ENCODE assay signal across 22 mouse cellular contexts in genomic region chr2:173247197-173247596, GRCm38 (mm10). TPM values are rescaled to one million over a fixed set of nuclear protein-coding genes. Genes with fewer than 3 reads are reported as not detected.
DNase-seq lines count a peak whose midpoint lies in the region; ATAC-seq and TF ChIP-seq lines count a peak whose summit lies in the region.
"Had no signal": no experiment of that assay in that cellular context is flagged by ENCODE, and none has a peak within 500 bp of the region (broad histone marks: within the 10 kb centered on the region; RNA-seq: fewer than 3 reads in every experiment).

No protein-coding gene starts in this region.

- peaks cover 55% of the 10 kb centered on the region for H3K27me3 ChIP-seq in hindbrain, embryonic 10.5 days (ENCODE audit: insufficient read depth, poor library complexity, severe bottlenecking)
- H3K27me3 ChIP-seq in hindbrain, embryonic 11.5 days (ENCODE audit: control insufficient read depth, insufficient read depth, low read length), result 0 out of 2 replicates have a peak, but pooled peaks cover 2% of the 10 kb centered on the region
- no peaks in the 10 kb centered on the region for H3K27me3 ChIP-seq in lung, embryonic 15.5 days
- H3K27me3 ChIP-seq in lung, postnatal 0 days (replicated peaks; ENCODE audit: insufficient read depth, low read length), result no peaks in the 10 kb centered on the region
- no peaks in the 10 kb centered on the region for H3K27me3 ChIP-seq in E14TG2a.4 (ENCODE audit: insufficient read depth, low read length)
- no peaks in the 10 kb centered on the region for H3K27me3 ChIP-seq in embryonic facial prominence, embryonic 13.5 days
- H3K27me3 ChIP-seq: CH12.LX; embryonic facial prominence, embryonic 15.5 days; limb, embryonic 15.5 days; Patski had no signal

- no peak for DNase-seq in hindbrain, embryonic 10.5 days (ENCODE audit: low spot score)
- no peak for DNase-seq in hindbrain, embryonic 11.5 days (ENCODE audit: low spot score)
- no peak for DNase-seq in lung, postnatal 0 days (ENCODE audit: low spot score)
- DNase-seq in frontal cortex, postnatal 14 days (ENCODE audit: low spot score in 2 of 2), result no peak
- DNase-seq: adrenal gland, postnatal 14 days; cerebellum, adult 18-20 months; gastrocnemius, postnatal 25 days; layer of hippocampus, adult 9-11 months; lung, adult 18-20 months had no signal

- ATAC-seq in hindbrain, embryonic 11.5 days (ENCODE audit: low FRiP score), result no peak
- ATAC-seq in lung, embryonic 15.5 days (ENCODE audit: borderline replicate concordance, extremely low read depth, low FRiP score, low TSS enrichment), result peak; percentile 41; the same call in 1 of the 2 replicates
- ATAC-seq in lung, postnatal 0 days, result no peak
- no peak for ATAC-seq in embryonic facial prominence, embryonic 13.5 days (ENCODE audit: insufficient number of reproducible peaks, insufficient read depth, low FRiP score, low TSS enrichment, low read depth)
- ATAC-seq in granulocyte monocyte progenitor cell, adult 5-6 weeks (replicated peaks; ENCODE audit: poor library complexity, severe bottlenecking), result no peak
- ATAC-seq: activated CD4-positive, CD25-positive, alpha-beta regulatory T cell, adult 4 months; hindbrain, postnatal 0 days; Patski had no signal

- H3K9ac ChIP-seq in hindbrain, embryonic 11.5 days (ENCODE audit: low read depth, low read length), result no peak overlapping the region
- H3K9ac ChIP-seq in lung, embryonic 15.5 days, result no peak overlapping the region
- no peak overlapping the region for H3K9ac ChIP-seq in lung, postnatal 0 days (replicated peaks; ENCODE audit: low read depth)
- no peak overlapping the region for H3K9ac ChIP-seq in embryonic facial prominence, embryonic 13.5 days
- H3K9ac ChIP-seq: embryonic facial prominence, embryonic 15.5 days; limb, embryonic 15.5 days had no signal

- H3K4me3 ChIP-seq in hindbrain, embryonic 10.5 days, result no peak overlapping the region
- H3K4me3 ChIP-seq in hindbrain, embryonic 11.5 days (ENCODE audit: low read depth, low read length), result no peak overlapping the region
- H3K4me3 ChIP-seq in lung, embryonic 15.5 days, result no peak overlapping the region
- no peak overlapping the region for H3K4me3 ChIP-seq in lung, postnatal 0 days (ENCODE audit: low read depth, low read length)
- peak overlapping the region; percentile 54 for H3K4me3 ChIP-seq in E14TG2a.4 (replicated peaks; ENCODE audit: low read length)
- no peak overlapping the region for H3K4me3 ChIP-seq in embryonic facial prominence, embryonic 13.5 days
- H3K4me3 ChIP-seq: embryonic facial prominence, embryonic 15.5 days; limb, embryonic 15.5 days had no signal

- H3K9me3 ChIP-seq in hindbrain, embryonic 10.5 days, result no peaks in the 10 kb centered on the region
- H3K9me3 ChIP-seq in hindbrain, embryonic 11.5 days (ENCODE audit: control insufficient read depth, low read length), result no peaks in the 10 kb centered on the region
- no peaks in the 10 kb centered on the region for H3K9me3 ChIP-seq in lung, embryonic 15.5 days
- H3K9me3 ChIP-seq in lung, postnatal 0 days (ENCODE audit: low read length), result no peaks in the 10 kb centered on the region
- H3K9me3 ChIP-seq in E14TG2a.4 (ENCODE audit: low read length), result no peaks in the 10 kb centered on the region
- no peaks in the 10 kb centered on the region for H3K9me3 ChIP-seq in embryonic facial prominence, embryonic 13.5 days
- H3K9me3 ChIP-seq: embryonic facial prominence, embryonic 15.5 days; limb, embryonic 15.5 days had no signal

- no peak overlapping the region for H3K4me2 ChIP-seq in hindbrain, embryonic 11.5 days (replicated peaks; ENCODE audit: low read depth, low read length)
- no peak overlapping the region for H3K4me2 ChIP-seq in lung, embryonic 15.5 days
- H3K4me2 ChIP-seq in lung, postnatal 0 days (replicated peaks; ENCODE audit: low read depth, low read length), result no peak overlapping the region
- H3K4me2 ChIP-seq in embryonic facial prominence, embryonic 13.5 days, result no peak overlapping the region
- H3K4me2 ChIP-seq: embryonic facial prominence, embryonic 15.5 days; heart, embryonic 11.5 days; limb, embryonic 15.5 days had no signal

- TF ChIP-seq EP300 in lung, postnatal 0 days (IDR thresholded peaks at IDR 0.05), result no peak

- WGBS in hindbrain, embryonic 10.5 days, result 23% methylated on average over 2 of the region's 2 CpGs
- 20% methylated on average over 2 of the region's 2 CpGs for WGBS in hindbrain, embryonic 11.5 days
- 30% methylated on average over 2 of the region's 2 CpGs for WGBS in lung, embryonic 15.5 days
- 32% methylated on average over 2 of the region's 2 CpGs for WGBS in lung, postnatal 0 days
- WGBS in embryonic facial prominence, embryonic 13.5 days, result 15% methylated on average over 2 of the region's 2 CpGs

- H3K36me3 ChIP-seq in hindbrain, embryonic 10.5 days, result no peaks in the 10 kb centered on the region
- no peaks in the 10 kb centered on the region for H3K36me3 ChIP-seq in hindbrain, embryonic 11.5 days (ENCODE audit: control insufficient read depth, insufficient read depth, low read length)
- no peaks in the 10 kb centered on the region for H3K36me3 ChIP-seq in lung, embryonic 15.5 days
- no peaks in the 10 kb centered on the region for H3K36me3 ChIP-seq in lung, postnatal 0 days (ENCODE audit: insufficient read depth, low read length)
- H3K36me3 ChIP-seq in E14TG2a.4 (ENCODE audit: insufficient read depth, low read length), result no peaks in the 10 kb centered on the region
- H3K36me3 ChIP-seq in embryonic facial prominence, embryonic 13.5 days, result no peaks in the 10 kb centered on the region
- H3K36me3 ChIP-seq: embryonic facial prominence, embryonic 15.5 days; limb, embryonic 15.5 days had no signal

- TF ChIP-seq CTCF in lung, postnatal 0 days (IDR thresholded peaks at IDR 0.05), result no peak
- no peak for TF ChIP-seq CTCF in E14TG2a.4 (conservative IDR thresholded peaks at IDR 0.05; ENCODE audit: low read length)

- H3K27ac ChIP-seq in hindbrain, embryonic 10.5 days, result peak overlapping the region; percentile 36; the same call in 1 of the 2 replicates
- no peak overlapping the region for H3K27ac ChIP-seq in hindbrain, embryonic 11.5 days (ENCODE audit: low read depth, low read length)
- H3K27ac ChIP-seq in lung, embryonic 15.5 days, result peak overlapping the region; percentile 84
- H3K27ac ChIP-seq in lung, postnatal 0 days (ENCODE audit: low read length), result no peak overlapping the region
- H3K27ac ChIP-seq in embryonic facial prominence, embryonic 13.5 days, result peak overlapping the region; percentile 33; the same call in 1 of the 2 replicates
- H3K27ac ChIP-seq: embryonic facial prominence, embryonic 15.5 days; hindbrain, postnatal 0 days; limb, embryonic 15.5 days had no signal

- peaks cover 87% of the 10 kb centered on the region for H3K4me1 ChIP-seq in hindbrain, embryonic 10.5 days (replicated peaks)
- peaks cover 20% of the 10 kb centered on the region for H3K4me1 ChIP-seq in hindbrain, embryonic 11.5 days (replicated peaks; ENCODE audit: control insufficient read depth, insufficient read depth, low read length)
- H3K4me1 ChIP-seq in lung, embryonic 15.5 days, result peaks cover 93% of the 10 kb centered on the region
- H3K4me1 ChIP-seq in lung, postnatal 0 days (ENCODE audit: insufficient read depth, low read depth, low read length), result peaks cover 13% of the 10 kb centered on the region; the same call in 1 of the 2 replicates
- H3K4me1 ChIP-seq in E14TG2a.4 (replicated peaks; ENCODE audit: low read depth, low read length), result peaks cover 99% of the 10 kb centered on the region
- H3K4me1 ChIP-seq in embryonic facial prominence, embryonic 13.5 days, result peaks cover 88% of the 10 kb centered on the region

RNA-seq across cellular contexts. Expression of gene Zbp1, which starts 28.5 kb away (rescaled TPM):
- polyA plus RNA-seq in hindbrain, embryonic 10.5 days (2016; fragmentation: Nextera tagmentation; extraction: Ambion mirVana), result 0.17 and 0.73 TPM in 2 replicates
- polyA plus RNA-seq in hindbrain, embryonic 11.5 days (2014; fragmentation: Nextera tagmentation; extraction: Ambion mirVana), result 0.33 TPM in 1 of 2 replicates, not detected in the other
- 0.43 and 0.95 TPM in 2 replicates for polyA plus RNA-seq in lung, embryonic 15.5 days (2015; fragmentation: Nextera tagmentation; extraction: Ambion mirVana)
- 1.1 and 2.5 TPM in 2 replicates for polyA plus RNA-seq in lung, postnatal 0 days (2015; fragmentation: Nextera tagmentation; extraction: Ambion mirVana)
- polyA plus RNA-seq in embryonic facial prominence, embryonic 13.5 days (2015; fragmentation: Nextera tagmentation; extraction: Ambion mirVana), result 0.13 TPM in 1 of 2 replicates, not detected in the other
- 1.8 and 5.0 TPM in 2 replicates for total RNA-seq in granulocyte monocyte progenitor cell, adult 5-6 weeks (2014; fragmentation: Nextera tagmentation)
- total RNA-seq in granulocyte monocyte progenitor cell, adult 5-6 weeks (2017), result 1.2 and 5.3 TPM in 2 replicates
- total RNA-seq: hindbrain, postnatal 0 days had no signal
- polyA plus RNA-seq: forebrain, embryonic 11.5 days; heart, embryonic 11.5 days had no signal

RNA-seq across cellular contexts. Expression of gene Pmepa1, which starts 29.1 kb away (rescaled TPM):
- 1.3 and 2.9 TPM in 2 replicates for polyA plus RNA-seq in hindbrain, embryonic 10.5 days (2016; fragmentation: Nextera tagmentation; extraction: Ambion mirVana)
- polyA plus RNA-seq in hindbrain, embryonic 11.5 days (2014; fragmentation: Nextera tagmentation; extraction: Ambion mirVana), result 3.4 and 5.0 TPM in 2 replicates
- polyA plus RNA-seq in lung, embryonic 15.5 days (2015; fragmentation: Nextera tagmentation; extraction: Ambion mirVana), result 7.3 and 7.7 TPM in 2 replicates
- 9.8 and 11.1 TPM in 2 replicates for polyA plus RNA-seq in lung, postnatal 0 days (2015; fragmentation: Nextera tagmentation; extraction: Ambion mirVana)
- polyA plus RNA-seq in embryonic facial prominence, embryonic 13.5 days (2015; fragmentation: Nextera tagmentation; extraction: Ambion mirVana), result 6.3 and 7.3 TPM in 2 replicates
- 0.45 TPM in 1 of 2 replicates, not detected in the other for total RNA-seq in granulocyte monocyte progenitor cell, adult 5-6 weeks (2014; fragmentation: Nextera tagmentation)
- not detected in 2 replicates for total RNA-seq in granulocyte monocyte progenitor cell, adult 5-6 weeks (2017)
- total RNA-seq: neutrophil, adult 5-6 weeks had no signal

Comparison
In these comparisons a context has a peak if more than half of its experiments do, and no peak if none do; other contexts are left out.
1. H3K27ac ChIP-seq: peak in hindbrain, embryonic 10.5 days (single experiment), lung, embryonic 15.5 days (single experiment) and embryonic facial prominence, embryonic 13.5 days (single experiment); none in hindbrain, embryonic 11.5 days (single experiment) and lung, postnatal 0 days (single experiment).